Mouse (Mus musculus) ovary, postnatal 10 days (tissue): ENCODE results near the gene Rora.
A peak's percentile ranks its signal among the peaks of the same experiment; 100 is the strongest.

Source experiments
- DNase-seq: peaks from one replicate; pipeline ENCODE4 v3.0.0; 2022; ENCODE audit warnings: low spot score

The Rora gene

GRCm38 (mm10) chr9:69237316-69237715 lies 583.7 kb downstream of the Rora start:
- DNase-seq, result no peak

GRCm38 (mm10) chr9:69242538-69242937 lies 589.0 kb downstream of the Rora start:
- DNase-seq, result no peak

- DNase-seq, result no peak
These were observed 590.0 kb downstream of the Rora start for GRCm38 (mm10) chr9:69243626-69244025.

- DNase-seq, result no peak
These were observed 592.6 kb downstream of the Rora start for GRCm38 (mm10) chr9:69246225-69246624.

- no peak for DNase-seq
These were observed 596.0 kb downstream of the Rora start for GRCm38 (mm10) chr9:69249586-69249985.

- DNase-seq, result no peak
These were observed 596.7 kb downstream of the Rora start for GRCm38 (mm10) chr9:69250326-69250725.

- no peak for DNase-seq
These were observed 604.9 kb downstream of the Rora start for GRCm38 (mm10) chr9:69258506-69258905.

GRCm38 (mm10) chr9:69259382-69259781 lies 605.8 kb downstream of the Rora start:
- peak; percentile 18 for DNase-seq

GRCm38 (mm10) chr9:69265151-69265550 lies 611.6 kb downstream of the Rora start:
- no peak for DNase-seq

- no peak for DNase-seq
These were observed 616.8 kb downstream of the Rora start for GRCm38 (mm10) chr9:69270374-69270773.

GRCm38 (mm10) chr9:69270931-69271330 lies 617.3 kb downstream of the Rora start:
- no peak for DNase-seq

GRCm38 (mm10) chr9:69272884-69273283 lies 619.3 kb downstream of the Rora start:
- DNase-seq, result no peak

GRCm38 (mm10) chr9:69274766-69275485 lies 621.3 kb downstream of the Rora start:
- no peak for DNase-seq

GRCm38 (mm10) chr9:69277256-69277655 lies 623.7 kb downstream of the Rora start:
- DNase-seq, result no peak

- no peak for DNase-seq
These were observed 631.4 kb downstream of the Rora start for GRCm38 (mm10) chr9:69285011-69285410.

GRCm38 (mm10) chr9:69288113-69288512 lies 634.5 kb downstream of the Rora start:
- no peak for DNase-seq

GRCm38 (mm10) chr9:69288586-69288985 lies 635.0 kb downstream of the Rora start:
- DNase-seq, result no peak

GRCm38 (mm10) chr9:69289056-69290017 lies 635.8 kb downstream of the Rora start:
- DNase-seq, result peak; percentile 66

- no peak for DNase-seq
These were observed 636.7 kb downstream of the Rora start for GRCm38 (mm10) chr9:69290018-69290880.

GRCm38 (mm10) chr9:69290881-69291450 lies 637.4 kb downstream of the Rora start:
- DNase-seq, result no peak

- DNase-seq, result no peak
These were observed 637.9 kb downstream of the Rora start for GRCm38 (mm10) chr9:69291451-69291850.

GRCm38 (mm10) chr9:69292353-69292752 lies 638.8 kb downstream of the Rora start:
- DNase-seq, result no peak
